Mouse (Mus musculus): ENCODE measurements at regions not wholly inside any gene's neighbourhood (a gene's known extent, or its start where the extent isn't known, plus 50 kb on each side); places are given as distances from the start of the nearest gene placed in this dataset.

DNA sequence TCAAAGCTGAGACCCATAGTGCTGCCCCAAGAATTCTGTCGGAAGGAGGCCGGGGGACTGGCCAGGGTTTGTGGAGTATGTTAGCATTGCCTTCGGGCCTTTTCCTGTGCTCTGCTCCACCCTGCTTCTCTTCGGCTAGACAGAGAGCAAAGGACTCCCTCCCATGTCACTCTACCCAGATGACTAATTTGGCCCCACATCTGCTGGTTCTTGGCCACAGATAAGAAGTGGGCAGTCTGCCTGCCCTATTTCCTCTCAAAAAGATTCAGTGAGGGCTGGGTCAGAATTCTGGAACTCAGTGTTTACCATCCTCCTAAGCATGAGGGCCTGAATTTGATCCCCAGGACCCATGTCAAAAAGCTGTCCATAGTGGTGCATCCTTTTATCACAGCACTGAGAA lies 78.0 kb downstream of the Inhbb start:
- ATAC-seq (ENCODE audit: insufficient number of reproducible peaks, low FRiP score): no peak
- Histone ChIP-seq H3K9me3 (replicated peaks) (no peaks in the 10 kb centered on the region), H3K27me3 (replicated peaks) (no peaks in the 10 kb centered on the region)

DNA sequence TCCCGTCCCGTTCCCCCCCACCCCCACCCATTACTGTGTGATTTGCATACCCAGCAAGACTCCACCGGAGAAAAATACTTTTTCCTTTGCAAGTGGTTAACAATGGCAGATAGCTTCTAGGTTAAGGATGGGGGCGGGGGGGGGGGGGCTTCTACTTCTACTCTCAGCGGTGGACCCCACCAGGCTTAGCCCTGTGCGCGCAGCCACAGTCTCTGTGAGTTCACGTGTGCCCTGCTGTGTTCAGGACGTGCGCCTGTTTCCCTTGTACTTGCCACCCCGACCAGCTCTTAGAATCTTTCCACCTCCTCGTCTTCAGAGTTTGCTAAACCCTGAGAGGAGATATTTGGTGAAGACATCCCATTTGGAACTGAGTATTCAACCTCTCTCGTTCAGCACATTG lies 86.9 kb downstream of the Inhbb start:
- no peak overlapping the region for H3K27ac ChIP-seq (ENCODE audit: poor library complexity, severe bottlenecking)
- no peaks in the 10 kb centered on the region for H3K4me1 ChIP-seq (replicated peaks)
- no peak overlapping the region for H3K9ac ChIP-seq
- H3K4me3 ChIP-seq: no peak overlapping the region
- no peak for ATAC-seq (ENCODE audit: insufficient number of reproducible peaks, low FRiP score)
- peaks cover 4% of the 10 kb centered on the region; the same call in 1 of the 2 replicates for H3K27me3 ChIP-seq (replicated peaks)
- no peaks in the 10 kb centered on the region for H3K9me3 ChIP-seq (replicated peaks)
- no peaks in the 10 kb centered on the region for H3K36me3 ChIP-seq
- WGBS: 39% methylated on average over 13 of the region's 13 CpGs
- H3K4me2 ChIP-seq: no peak overlapping the region

More for the DNA sequence above, 78.0 kb downstream of the Inhbb start:
- Histone ChIP-seq H3K4me3 (no peak overlapping the region), H3K36me3 (no peaks in the 10 kb centered on the region), H3K4me1 (replicated peaks) (peaks cover 15% of the 10 kb centered on the region), H3K27ac (ENCODE audit: poor library complexity, severe bottlenecking) (no peak overlapping the region), H3K4me2 (no peak overlapping the region), H3K9ac (no peak overlapping the region)
- WGBS: 47% methylated on average over 4 of the region's 4 CpGs

DNA sequence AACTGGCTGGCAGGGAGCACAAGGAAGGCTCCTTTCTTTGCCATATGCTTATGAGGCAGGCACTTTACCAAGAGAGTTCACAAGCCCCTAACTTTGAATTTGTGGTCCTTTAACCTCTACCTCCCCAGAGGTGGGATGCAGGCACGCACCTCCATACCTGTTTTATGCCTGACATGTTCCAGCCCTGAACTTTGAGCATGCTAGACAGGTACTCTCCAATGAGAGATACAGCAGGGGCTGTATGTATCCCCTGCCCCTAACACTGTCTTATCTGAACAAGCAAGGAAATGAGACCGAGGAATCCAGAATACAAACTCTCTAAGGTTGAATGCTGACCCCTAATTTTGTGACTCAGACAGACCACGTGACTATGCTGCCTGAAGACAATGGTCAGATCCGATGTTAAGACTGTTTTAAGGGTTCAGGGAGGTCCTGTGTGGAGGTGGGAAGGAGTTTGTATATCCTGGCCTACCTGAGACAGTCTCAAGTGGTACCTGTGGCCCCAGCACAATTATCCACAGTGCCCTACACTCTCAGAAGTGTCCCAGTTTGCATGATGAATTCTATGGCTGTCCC lies 91.2 kb downstream of the Inhbb start:
- Histone ChIP-seq H3K27ac (ENCODE audit: poor library complexity, severe bottlenecking) (no peak overlapping the region), H3K36me3 (no peaks in the 10 kb centered on the region), H3K9me3 (replicated peaks) (no peaks in the 10 kb centered on the region), H3K4me3 (no peak overlapping the region), H3K4me2 (no peak overlapping the region), H3K27me3 (replicated peaks) (peaks cover 22% of the 10 kb centered on the region), H3K9ac (no peak overlapping the region), H3K4me1 (replicated peaks) (0 out of 2 replicates have a peak, but pooled peaks cover 8% of the 10 kb centered on the region)
- 66% methylated on average over 4 of the region's 4 CpGs for WGBS
- no peak for ATAC-seq (ENCODE audit: insufficient number of reproducible peaks, low FRiP score)

DNA sequence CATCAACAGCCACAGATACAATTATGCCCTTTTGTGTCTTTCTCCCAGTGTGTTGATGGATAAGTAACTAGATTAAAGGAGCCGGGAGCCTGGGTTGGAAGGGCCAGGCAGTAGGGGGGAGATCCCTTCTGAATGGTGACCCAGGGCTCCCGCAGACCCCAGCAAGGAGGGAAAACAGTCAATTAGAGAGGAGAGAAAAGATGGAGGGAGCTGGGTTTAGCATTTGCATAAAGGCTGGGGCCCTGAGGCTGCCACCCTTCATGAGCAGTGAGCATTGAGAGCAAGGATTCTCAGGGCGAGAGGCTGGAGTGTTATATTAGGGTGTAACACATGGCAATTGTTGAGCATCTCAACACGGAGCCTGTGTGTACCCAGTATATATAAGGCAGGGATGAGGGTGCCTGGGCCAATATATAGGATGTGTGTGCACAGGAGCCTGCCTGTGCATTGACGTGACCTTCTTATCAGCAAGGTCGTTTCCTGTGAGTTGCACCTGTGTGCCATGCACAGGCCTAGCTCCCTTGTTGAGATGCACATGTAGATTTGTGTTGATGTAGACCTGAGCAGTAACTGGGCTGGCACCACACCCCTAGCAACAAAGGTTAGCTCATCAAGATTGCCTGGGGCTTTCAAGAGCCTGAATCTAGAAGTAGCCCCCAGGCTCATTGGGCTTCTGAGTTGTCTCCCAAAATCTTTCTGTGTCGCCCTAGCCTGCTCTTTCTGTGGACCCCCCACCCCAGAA lies 92.2 kb downstream of the Inhbb start:
- WGBS: 43% methylated on average over 7 of the region's 7 CpGs

DNA sequence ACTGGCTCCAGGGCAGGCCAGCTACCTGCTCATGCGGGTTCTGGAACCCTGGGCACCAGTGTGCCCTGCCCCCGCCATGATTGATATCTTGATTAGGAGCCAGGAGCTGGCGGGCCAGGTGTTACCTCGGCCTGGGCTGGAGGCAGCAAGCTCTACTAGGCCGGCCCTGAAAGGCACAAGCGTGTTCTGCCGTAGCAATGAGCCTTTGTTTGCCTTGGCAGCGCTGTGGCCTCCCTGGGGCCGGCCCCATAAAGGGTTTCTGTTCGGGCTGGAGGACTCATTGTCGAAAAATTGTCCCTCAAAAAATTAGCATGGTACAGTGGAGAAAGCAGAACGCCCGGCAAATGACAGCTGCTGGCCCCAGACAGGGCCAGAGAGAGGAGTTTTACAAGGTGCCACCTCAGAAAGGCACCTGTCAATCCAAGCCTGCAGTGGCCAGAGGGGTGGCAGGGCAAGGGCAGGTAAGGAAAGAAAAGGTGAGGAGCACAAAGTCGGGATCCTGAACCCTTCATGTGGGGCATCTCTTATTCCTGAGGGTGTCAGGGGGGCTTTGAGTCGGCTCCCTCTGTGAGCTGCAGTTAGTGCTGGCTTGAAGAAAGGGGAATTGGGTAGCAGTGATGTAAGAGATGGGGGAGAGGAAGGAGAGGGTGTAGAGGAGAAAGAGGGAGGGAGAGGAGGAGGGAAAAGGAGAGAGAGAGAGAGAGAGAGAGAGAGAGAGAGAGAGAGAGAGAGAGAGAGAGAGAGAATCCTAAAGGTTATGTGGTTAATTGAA lies 92.9 kb downstream of the Inhbb start:
- H3K27ac ChIP-seq (ENCODE audit: poor library complexity, severe bottlenecking): no peak overlapping the region
- no peaks in the 10 kb centered on the region for H3K36me3 ChIP-seq
- peaks cover 25% of the 10 kb centered on the region for H3K27me3 ChIP-seq (replicated peaks)
- no peak overlapping the region for H3K4me3 ChIP-seq
- H3K9me3 ChIP-seq (replicated peaks): no peaks in the 10 kb centered on the region
- H3K9ac ChIP-seq: peak overlapping the region; percentile 7; the same call in 1 of the 2 replicates
- no peak overlapping the region for H3K4me2 ChIP-seq
- 0 out of 2 replicates have a peak, but pooled peaks cover 8% of the 10 kb centered on the region for H3K4me1 ChIP-seq (replicated peaks)
- no peak for ATAC-seq (ENCODE audit: insufficient number of reproducible peaks, low FRiP score)
- 29% methylated on average over 15 of the region's 15 CpGs for WGBS

More for the DNA sequence above, 92.2 kb downstream of the Inhbb start:
- 0 out of 2 replicates have a peak, but pooled peaks cover 8% of the 10 kb centered on the region for H3K4me1 ChIP-seq (replicated peaks)
- H3K27ac ChIP-seq (ENCODE audit: poor library complexity, severe bottlenecking): no peak overlapping the region
- ATAC-seq (ENCODE audit: insufficient number of reproducible peaks, low FRiP score): no peak
- H3K27me3 ChIP-seq (replicated peaks): peaks cover 22% of the 10 kb centered on the region
- no peaks in the 10 kb centered on the region for H3K36me3 ChIP-seq
- no peak overlapping the region for H3K4me2 ChIP-seq
- no peak overlapping the region for H3K9ac ChIP-seq
- no peaks in the 10 kb centered on the region for H3K9me3 ChIP-seq (replicated peaks)
- H3K4me3 ChIP-seq: no peak overlapping the region

DNA sequence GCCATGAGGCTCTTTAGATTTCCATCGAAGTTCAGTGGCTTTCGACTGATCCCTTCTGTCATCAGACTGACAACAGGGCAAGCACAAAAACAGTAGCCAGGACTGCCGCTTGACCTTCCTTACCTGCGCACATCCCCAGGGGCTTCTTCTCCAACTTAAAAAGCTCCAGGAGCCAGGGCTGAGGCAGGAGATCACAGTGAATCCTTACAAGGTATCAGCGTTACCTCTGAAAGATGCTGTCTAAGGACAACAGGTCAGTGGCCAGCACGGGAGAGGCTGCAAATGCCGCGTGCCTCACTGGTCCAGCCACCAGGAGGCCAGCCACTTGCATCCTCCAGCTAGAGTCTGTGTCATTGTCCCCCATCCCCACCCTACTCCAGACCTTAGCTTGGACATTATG lies 97.5 kb downstream of the Inhbb start:
- Histone ChIP-seq H3K4me1 (replicated peaks) (0 out of 2 replicates have a peak, but pooled peaks cover 12% of the 10 kb centered on the region), H3K9ac (no peak overlapping the region), H3K27me3 (replicated peaks) (peaks cover 21% of the 10 kb centered on the region), H3K36me3 (no peaks in the 10 kb centered on the region), H3K4me3 (no peak overlapping the region), H3K27ac (ENCODE audit: poor library complexity, severe bottlenecking) (no peak overlapping the region), H3K9me3 (replicated peaks) (no peaks in the 10 kb centered on the region), H3K4me2 (no peak overlapping the region)
- 70% methylated on average over 8 of the region's 8 CpGs for WGBS
- ATAC-seq (ENCODE audit: insufficient number of reproducible peaks, low FRiP score): no peak

DNA sequence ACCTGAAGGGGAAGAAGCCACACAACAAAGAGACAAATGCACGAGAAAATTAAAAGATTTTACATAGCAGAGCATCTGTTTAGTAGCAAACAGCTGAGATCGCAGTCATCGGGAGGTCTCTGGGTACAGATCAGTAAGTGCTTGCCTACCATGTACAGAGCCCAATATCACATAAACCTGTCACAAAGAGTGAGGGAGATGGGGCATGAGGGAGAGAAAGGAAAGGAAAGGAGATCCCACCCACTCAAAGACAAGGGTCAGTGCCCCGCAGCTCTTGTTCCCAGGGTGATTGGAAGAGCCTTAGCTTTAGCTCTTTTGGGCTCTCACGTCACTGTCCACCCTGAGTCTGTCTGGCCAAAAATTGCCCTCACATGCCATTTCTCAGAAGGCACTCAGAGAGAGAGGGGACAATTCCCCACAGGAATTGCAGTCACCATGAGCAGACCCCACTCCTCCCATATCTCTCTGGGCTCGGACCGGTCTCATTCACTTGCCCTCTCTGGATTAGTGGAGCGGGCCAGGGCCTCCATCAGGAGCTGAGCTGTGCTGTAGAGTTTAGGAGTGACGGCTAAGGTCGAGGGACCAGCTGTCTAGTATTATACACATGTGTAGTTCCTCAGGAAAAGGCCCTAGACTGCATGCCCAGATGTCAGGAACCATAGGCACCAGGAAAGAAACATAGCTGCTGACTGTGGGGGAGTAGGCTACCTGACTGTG lies 99.6 kb downstream of the Inhbb start:
- Histone ChIP-seq H3K9ac (no peak overlapping the region), H3K4me1 (replicated peaks) (0 out of 2 replicates have a peak, but pooled peaks cover 4% of the 10 kb centered on the region), H3K27me3 (replicated peaks) (0 out of 2 replicates have a peak, but pooled peaks cover 12% of the 10 kb centered on the region), H3K4me3 (no peak overlapping the region), H3K36me3 (no peaks in the 10 kb centered on the region), H3K9me3 (replicated peaks) (no peaks in the 10 kb centered on the region), H3K27ac (ENCODE audit: poor library complexity, severe bottlenecking) (no peak overlapping the region), H3K4me2 (no peak overlapping the region)
- no peak for ATAC-seq (ENCODE audit: insufficient number of reproducible peaks, low FRiP score)
- WGBS: 80% methylated on average over 10 of the region's 10 CpGs

DNA sequence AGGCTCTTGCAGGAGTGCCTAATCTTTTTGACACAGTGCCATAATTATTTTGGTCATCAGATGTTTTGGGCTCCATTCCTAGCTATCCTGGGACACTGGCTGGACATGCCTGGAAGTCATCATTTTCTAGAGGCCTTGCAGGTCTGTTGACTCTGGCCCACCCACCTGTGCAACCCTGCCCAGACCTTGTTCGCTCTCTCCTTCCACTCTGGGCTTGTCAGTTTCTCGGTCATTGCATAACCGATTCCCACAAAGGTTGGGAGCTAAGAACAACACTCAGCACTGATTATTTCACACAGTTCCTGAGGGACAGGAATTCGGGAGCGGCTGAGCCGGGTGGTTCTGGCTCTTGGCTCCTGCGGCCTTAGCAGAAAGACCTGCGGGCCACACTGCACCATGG lies 100.2 kb downstream of the Inhbb start:
- H3K36me3 ChIP-seq: no peaks in the 10 kb centered on the region
- no peak overlapping the region for H3K27ac ChIP-seq (ENCODE audit: poor library complexity, severe bottlenecking)
- H3K9me3 ChIP-seq (replicated peaks): no peaks in the 10 kb centered on the region
- no peak overlapping the region for H3K4me3 ChIP-seq
- no peak overlapping the region for H3K4me2 ChIP-seq
- H3K9ac ChIP-seq: no peak overlapping the region
- ATAC-seq (ENCODE audit: insufficient number of reproducible peaks, low FRiP score): no peak
- H3K4me1 ChIP-seq (replicated peaks): 0 out of 2 replicates have a peak, but pooled peaks cover 4% of the 10 kb centered on the region
- 0 out of 2 replicates have a peak, but pooled peaks cover 9% of the 10 kb centered on the region for H3K27me3 ChIP-seq (replicated peaks)
- 72% methylated on average over 8 of the region's 8 CpGs for WGBS

DNA sequence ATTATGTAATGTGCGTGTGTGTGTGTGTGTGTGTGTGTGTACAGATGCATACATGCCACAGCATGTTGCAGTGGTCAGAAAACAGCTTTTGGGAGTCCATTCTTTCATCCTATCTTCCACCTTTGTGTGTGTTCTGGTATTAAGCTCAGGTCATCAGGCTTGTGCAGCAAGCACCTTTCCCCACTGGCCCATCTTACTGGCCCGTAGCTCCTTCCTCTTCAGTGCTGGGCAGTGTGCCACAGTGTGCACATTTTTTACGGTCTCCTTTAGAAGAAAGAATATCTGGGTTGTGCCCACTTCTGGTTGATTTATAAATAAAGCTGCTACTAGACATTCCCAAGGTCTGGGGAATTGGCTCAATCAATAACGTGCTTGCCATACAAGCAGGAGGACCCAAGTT lies 105.0 kb downstream of the Inhbb start:
- ATAC-seq (ENCODE audit: insufficient number of reproducible peaks, low FRiP score): no peak
- Histone ChIP-seq H3K36me3 (no peaks in the 10 kb centered on the region), H3K27ac (ENCODE audit: poor library complexity, severe bottlenecking) (no peak overlapping the region), H3K27me3 (replicated peaks) (no peaks in the 10 kb centered on the region), H3K9me3 (replicated peaks) (no peaks in the 10 kb centered on the region), H3K4me1 (replicated peaks) (0 out of 2 replicates have a peak, but pooled peaks cover 4% of the 10 kb centered on the region), H3K4me2 (no peak overlapping the region), H3K9ac (no peak overlapping the region), H3K4me3 (no peak overlapping the region)
- 83% methylated on average over 4 of the region's 4 CpGs for WGBS

DNA sequence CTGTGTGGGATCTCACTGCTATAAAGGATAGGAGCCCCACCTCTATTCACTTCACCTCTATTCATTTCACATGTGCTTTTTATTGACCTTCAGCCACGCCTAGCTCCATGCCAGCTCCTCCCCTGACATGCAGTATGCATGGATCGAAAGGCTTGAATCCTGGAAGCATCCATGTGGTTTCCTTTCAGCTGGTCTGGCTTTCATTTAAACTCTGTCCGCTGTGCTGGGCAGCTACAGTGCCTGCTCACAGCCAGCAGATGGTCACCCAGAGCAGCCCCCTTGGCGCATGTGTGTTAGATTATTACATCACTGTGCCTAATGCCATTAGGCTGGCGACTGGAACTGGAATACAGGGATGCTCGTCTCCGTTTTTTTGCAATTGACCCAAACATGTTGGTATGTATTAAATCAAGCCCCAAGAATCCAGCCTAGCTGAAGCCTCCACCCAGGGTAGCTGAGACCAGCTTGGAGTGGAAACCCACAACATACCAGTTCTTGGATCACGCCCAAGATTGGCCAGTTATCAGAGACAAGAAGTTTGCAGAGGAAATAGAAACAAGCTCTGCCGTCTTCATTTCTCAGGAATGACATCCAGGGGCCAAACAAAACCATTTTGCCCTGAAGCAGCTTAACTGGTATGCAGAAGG lies 113.2 kb downstream of the Inhbb start:
- H3K27me3 ChIP-seq (replicated peaks): no peaks in the 10 kb centered on the region
- no peaks in the 10 kb centered on the region for H3K36me3 ChIP-seq
- 58% methylated on average over 9 of the region's 9 CpGs for WGBS
- no peak for ATAC-seq (ENCODE audit: insufficient number of reproducible peaks, low FRiP score)
- H3K9ac ChIP-seq: no peak overlapping the region
- H3K4me3 ChIP-seq: no peak overlapping the region
- H3K27ac ChIP-seq (ENCODE audit: poor library complexity, severe bottlenecking): peak overlapping the region; percentile 5; the same call in 1 of the 2 replicates
- H3K4me2 ChIP-seq: no peak overlapping the region
- peaks cover 6% of the 10 kb centered on the region; the same call in 1 of the 2 replicates for H3K4me1 ChIP-seq (replicated peaks)
- H3K9me3 ChIP-seq (replicated peaks): no peaks in the 10 kb centered on the region

Measured in heart, embryonic 12.5 days (tissue).